Mouse (Mus musculus): ENCODE results near the gene Tmem266.

Gene Tmem266

GRCm38 (mm10) chr9:55450035-55450434 lies 123.3 kb downstream of the Tmem266 start:
- DNase-seq (ENCODE audit: low spot score in 2 of 2): peak in 1 of 2 experiments; percentile 38

GRCm38 (mm10) chr9:55451426-55451825 lies 124.7 kb downstream of the Tmem266 start:
- peak in 1 of 2 experiments; percentile 52 for DNase-seq (ENCODE audit: low spot score in 2 of 2)

- no peak for DNase-seq (ENCODE audit: low spot score in 2 of 2)
Measured at GRCm38 (mm10) chr9:55452906-55453305, 126.2 kb downstream of the Tmem266 start.

- peak in 1 of 2 experiments; percentile 38 for DNase-seq (ENCODE audit: low spot score in 2 of 2)
Measured at GRCm38 (mm10) chr9:55453366-55453765, 126.7 kb downstream of the Tmem266 start.

GRCm38 (mm10) chr9:55468397-55468796 lies 141.7 kb downstream of the Tmem266 start:
- DNase-seq (ENCODE audit: low spot score in 2 of 2): no peak

GRCm38 (mm10) chr9:55476084-55476483 lies 149.4 kb downstream of the Tmem266 start:
- no peak for DNase-seq (ENCODE audit: low spot score in 2 of 2)

- no peak for DNase-seq (ENCODE audit: low spot score in 2 of 2)
Measured at GRCm38 (mm10) chr9:55478699-55479098, 152.0 kb downstream of the Tmem266 start.

GRCm38 (mm10) chr9:55482116-55482515 lies 155.4 kb downstream of the Tmem266 start:
- no peak for DNase-seq (ENCODE audit: low spot score in 2 of 2)
